Mouse (Mus musculus): ENCODE measurements around the gene Gm11549. TPM values are rescaled to one million over a fixed set of nuclear protein-coding genes. Genes with fewer than 3 reads are reported as not detected.

Gm11549 gene
- polyA plus RNA-seq, 1 experiment from 2014 or later, result 0.07 TPM

GRCm38 (mm10) chr3:36480486-36480885, 41.1 kb downstream of the Gm11549 start:
- no peak overlapping the region for H3K9ac ChIP-seq (replicated peaks; ENCODE audit: low read depth, low read length)
- no peak overlapping the region for H3K27ac ChIP-seq (ENCODE audit: low read depth, low read length)
- H3K4me3 ChIP-seq (ENCODE audit: low read depth, low read length), result no peak overlapping the region
- no peaks in the 10 kb centered on the region for H3K36me3 ChIP-seq (ENCODE audit: control insufficient read depth, insufficient read depth, low read length)
- no peak for ATAC-seq (ENCODE audit: low read depth)
- no peak overlapping the region for H3K4me2 ChIP-seq (ENCODE audit: low read depth, low read length)
- no peaks in the 10 kb centered on the region for H3K27me3 ChIP-seq (ENCODE audit: control insufficient read depth, insufficient read depth, low read length)
- 80% methylated on average over 2 of the region's 2 CpGs for WGBS
- 0 out of 2 replicates have a peak, but pooled peaks cover 5% of the 10 kb centered on the region for H3K4me1 ChIP-seq (ENCODE audit: control insufficient read depth, insufficient read depth, low read length)
- no peaks in the 10 kb centered on the region for H3K9me3 ChIP-seq (ENCODE audit: control insufficient read depth, low read length)

GRCm38 (mm10) chr3:36478776-36479175, 42.8 kb downstream of the Gm11549 start:
- Histone ChIP-seq H3K4me2 (ENCODE audit: low read depth, low read length) (no peak overlapping the region), H3K27me3 (ENCODE audit: control insufficient read depth, insufficient read depth, low read length) (no peaks in the 10 kb centered on the region), H3K9me3 (ENCODE audit: control insufficient read depth, low read length) (no peaks in the 10 kb centered on the region), H3K9ac (replicated peaks; ENCODE audit: low read depth, low read length) (no peak overlapping the region), H3K36me3 (ENCODE audit: control insufficient read depth, insufficient read depth, low read length) (no peaks in the 10 kb centered on the region), H3K27ac (ENCODE audit: low read depth, low read length) (no peak overlapping the region), H3K4me3 (ENCODE audit: low read depth, low read length) (no peak overlapping the region), H3K4me1 (ENCODE audit: control insufficient read depth, insufficient read depth, low read length) (0 out of 2 replicates have a peak, but pooled peaks cover 5% of the 10 kb centered on the region)
- 66% methylated on average over 8 of the region's 8 CpGs for WGBS
- no peak for ATAC-seq (ENCODE audit: low read depth)

GRCm38 (mm10) chr3:36476261-36477155, 45.1 kb downstream of the Gm11549 start:
- Histone ChIP-seq H3K27me3 (ENCODE audit: control insufficient read depth, insufficient read depth, low read length) (no peaks in the 10 kb centered on the region), H3K36me3 (ENCODE audit: control insufficient read depth, insufficient read depth, low read length) (no peaks in the 10 kb centered on the region), H3K9me3 (ENCODE audit: control insufficient read depth, low read length) (no peaks in the 10 kb centered on the region), H3K4me2 (ENCODE audit: low read depth, low read length) (peak overlapping the region; percentile 99), H3K4me3 (ENCODE audit: low read depth, low read length) (peak overlapping the region; percentile 55), H3K27ac (ENCODE audit: low read depth, low read length) (no peak overlapping the region), H3K4me1 (ENCODE audit: control insufficient read depth, insufficient read depth, low read length) (no peaks in the 10 kb centered on the region), H3K9ac (replicated peaks; ENCODE audit: low read depth, low read length) (peak overlapping the region; percentile 67)
- ATAC-seq (ENCODE audit: low read depth), result peak; percentile 6; the same call in 1 of the 2 replicates
- 35% methylated on average over 20 of the region's 20 CpGs for WGBS

- H3K27ac ChIP-seq (ENCODE audit: low read depth, low read length), result peak within 1 kb of the TSS; percentile 22; the same call in 1 of the 2 replicates
- WGBS, result 1% methylated on average over 30 of the region's 32 CpGs
- peak; percentile 95 for ATAC-seq (ENCODE audit: low read depth)
Measured at GRCm38 (mm10) chr3:36475532-36476087, 46.0 kb downstream of the Gm11549 start, which contains the start of the genes Anxa5 and 1810062G17Rik. TSS of gene Anxa5 (minus strand) at chr3:36475894. TSS of gene 1810062G17Rik (plus strand) at chr3:36475937.

GRCm38 (mm10) chr3:36474938-36475483, 46.6 kb downstream of the Gm11549 start:
- Histone ChIP-seq H3K4me1 (ENCODE audit: control insufficient read depth, insufficient read depth, low read length) (no peaks in the 10 kb centered on the region), H3K27me3 (ENCODE audit: control insufficient read depth, insufficient read depth, low read length) (no peaks in the 10 kb centered on the region), H3K27ac (ENCODE audit: low read depth, low read length) (0 out of 2 replicates have a peak overlapping the region, but pooled peaks have one; percentile 22), H3K9ac (replicated peaks; ENCODE audit: low read depth, low read length) (peak overlapping the region; percentile 67), H3K9me3 (ENCODE audit: control insufficient read depth, low read length) (no peaks in the 10 kb centered on the region), H3K4me3 (ENCODE audit: low read depth, low read length) (peak overlapping the region; percentile 55), H3K36me3 (ENCODE audit: control insufficient read depth, insufficient read depth, low read length) (no peaks in the 10 kb centered on the region), H3K4me2 (ENCODE audit: low read depth, low read length) (peak overlapping the region; percentile 99)
- 2% methylated on average over 24 of the region's 24 CpGs for WGBS
- no peak; the same call in 1 of the 2 replicates for ATAC-seq (ENCODE audit: low read depth)

More at GRCm38 (mm10) chr3:36475532-36476087, 46.0 kb downstream of the Gm11549 start, which contains the start of the genes Anxa5 and 1810062G17Rik:
- Histone ChIP-seq H3K9me3 (ENCODE audit: control insufficient read depth, low read length) (no peaks in the 10 kb centered on the region), H3K4me2 (ENCODE audit: low read depth, low read length) (peak within 1 kb of the TSS; percentile 99), H3K27me3 (ENCODE audit: control insufficient read depth, insufficient read depth, low read length) (no peaks in the 10 kb centered on the region), H3K36me3 (ENCODE audit: control insufficient read depth, insufficient read depth, low read length) (no peaks in the 10 kb centered on the region), H3K4me1 (ENCODE audit: control insufficient read depth, insufficient read depth, low read length) (no peaks in the 10 kb centered on the region), H3K4me3 (ENCODE audit: low read depth, low read length) (peak within 1 kb of the TSS; percentile 55), H3K9ac (replicated peaks; ENCODE audit: low read depth, low read length) (peak within 1 kb of the TSS; percentile 67)

GRCm38 (mm10) chr3:36474421-36474820, 47.2 kb downstream of the Gm11549 start:
- Histone ChIP-seq H3K27ac (ENCODE audit: low read depth, low read length) (no peak overlapping the region), H3K27me3 (ENCODE audit: control insufficient read depth, insufficient read depth, low read length) (no peaks in the 10 kb centered on the region), H3K4me1 (ENCODE audit: control insufficient read depth, insufficient read depth, low read length) (no peaks in the 10 kb centered on the region), H3K9ac (replicated peaks; ENCODE audit: low read depth, low read length) (no peak overlapping the region), H3K9me3 (ENCODE audit: control insufficient read depth, low read length) (no peaks in the 10 kb centered on the region), H3K4me3 (ENCODE audit: low read depth, low read length) (peak overlapping the region; percentile 55; the same call in 1 of the 2 replicates), H3K36me3 (ENCODE audit: control insufficient read depth, insufficient read depth, low read length) (no peaks in the 10 kb centered on the region), H3K4me2 (ENCODE audit: low read depth, low read length) (peak overlapping the region; percentile 99; the same call in 1 of the 2 replicates)
- no peak for ATAC-seq (ENCODE audit: low read depth)
- WGBS, result 85% methylated on average over 5 of the region's 5 CpGs

GRCm38 (mm10) chr3:36473222-36473621, 48.4 kb downstream of the Gm11549 start:
- Histone ChIP-seq H3K4me3 (ENCODE audit: low read depth, low read length) (no peak overlapping the region), H3K4me2 (ENCODE audit: low read depth, low read length) (no peak overlapping the region), H3K27ac (ENCODE audit: low read depth, low read length) (no peak overlapping the region), H3K9ac (replicated peaks; ENCODE audit: low read depth, low read length) (no peak overlapping the region), H3K4me1 (ENCODE audit: control insufficient read depth, insufficient read depth, low read length) (no peaks in the 10 kb centered on the region), H3K27me3 (ENCODE audit: control insufficient read depth, insufficient read depth, low read length) (no peaks in the 10 kb centered on the region), H3K9me3 (ENCODE audit: control insufficient read depth, low read length) (no peaks in the 10 kb centered on the region), H3K36me3 (ENCODE audit: control insufficient read depth, insufficient read depth, low read length) (no peaks in the 10 kb centered on the region)
- WGBS, result 95% methylated on average over 5 of the region's 5 CpGs
- no peak for ATAC-seq (ENCODE audit: low read depth)

GRCm38 (mm10) chr3:36471856-36472255, 49.8 kb downstream of the Gm11549 start:
- no peak overlapping the region for H3K9ac ChIP-seq (replicated peaks; ENCODE audit: low read depth, low read length)
- no peaks in the 10 kb centered on the region for H3K27me3 ChIP-seq (ENCODE audit: control insufficient read depth, insufficient read depth, low read length)
- H3K36me3 ChIP-seq (ENCODE audit: control insufficient read depth, insufficient read depth, low read length), result no peaks in the 10 kb centered on the region
- no peak for ATAC-seq (ENCODE audit: low read depth)
- no peak overlapping the region for H3K4me2 ChIP-seq (ENCODE audit: low read depth, low read length)
- WGBS, result 80% methylated on average over 4 of the region's 4 CpGs
- H3K9me3 ChIP-seq (ENCODE audit: control insufficient read depth, low read length), result no peaks in the 10 kb centered on the region
- no peak overlapping the region for H3K27ac ChIP-seq (ENCODE audit: low read depth, low read length)
- H3K4me1 ChIP-seq (ENCODE audit: control insufficient read depth, insufficient read depth, low read length), result no peaks in the 10 kb centered on the region
- H3K4me3 ChIP-seq (ENCODE audit: low read depth, low read length), result no peak overlapping the region
